Mouse (Mus musculus): Measurements from ENCODE around the gene Gpr31b. TPM values are rescaled to one million over a fixed set of nuclear protein-coding genes. Genes with fewer than 3 reads are reported as not detected.

Gpr31b gene
- total and polyA plus RNA-seq, 3 experiments: 3.3 to 7.8 (median 5.6) TPM

DNA sequence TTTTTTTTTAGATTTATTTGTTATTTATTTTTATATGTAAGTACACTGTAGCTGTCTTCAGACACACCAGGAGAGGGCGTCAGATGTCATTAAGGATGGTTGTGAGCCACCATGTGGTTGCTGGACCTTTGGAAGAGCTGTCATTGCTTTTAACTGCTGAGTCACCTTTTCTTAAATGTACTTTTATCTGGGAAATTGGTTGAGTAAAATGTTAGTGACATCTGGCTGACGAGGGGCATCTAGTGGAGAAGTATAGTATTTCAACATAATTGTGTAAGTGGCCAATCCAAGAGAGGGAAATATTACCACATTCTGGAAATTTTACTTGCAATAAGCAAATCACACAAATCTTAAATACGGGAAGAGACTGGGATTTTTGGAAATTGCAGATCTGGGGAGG is 42.2 kb downstream of the Gpr31b start:
- H3K4me2 ChIP-seq (ENCODE audit: insufficient read depth, low read depth, poor library complexity, severe bottlenecking): no peak overlapping the region
- no peak overlapping the region for H3K4me3 ChIP-seq (replicated peaks in 1 of 3; ENCODE audit: low read depth in 2 of 3, low read length in 2 of 3, poor library complexity in 1 of 3)
- no peak overlapping the region for H3K9ac ChIP-seq (ENCODE audit: insufficient read depth, low read depth)
- no peaks in the 10 kb centered on the region for H3K9me3 ChIP-seq (replicated peaks; ENCODE audit: low read length)
- peak; percentile 68 for DNase-seq (ENCODE audit: extremely low read depth)
- peaks cover 0 to 10% of the 10 kb centered on the region in 2 experiments; a peak in 2 of 4 replicates for H3K4me1 ChIP-seq (ENCODE audit: control insufficient read depth in 1 of 2, insufficient read depth in 2 of 2)
- H3K79me2 ChIP-seq (replicated peaks; ENCODE audit: control insufficient read depth, extremely low read depth, insufficient read depth, poor library complexity, severe bottlenecking): no peaks in the 10 kb centered on the region; the same call in 1 of the 2 replicates
- TF ChIP-seq PAX5 (IDR thresholded peaks at IDR 0.05; ENCODE audit: low read length): no peak
- peak; percentile 43; the same call in 1 of the 2 replicates for TF ChIP-seq MXI1 (IDR thresholded peaks at IDR 0.05; ENCODE audit: low read depth, low read length)
- TF ChIP-seq JUN (IDR thresholded peaks at IDR 0.05; ENCODE audit: insufficient read depth, low read depth, low read length): no peak
- TF ChIP-seq SIN3A (IDR thresholded peaks at IDR 0.05; ENCODE audit: low read length): peak; percentile 64
- TF ChIP-seq NELFE (IDR thresholded peaks at IDR 0.05; ENCODE audit: low read depth, low read length): no peak
- TF ChIP-seq USF1 (IDR thresholded peaks at IDR 0.05; ENCODE audit: low read depth, low read length): no peak
- peak; percentile 97 for TF ChIP-seq MAFK (IDR thresholded peaks at IDR 0.05; ENCODE audit: insufficient replicate concordance, low read length)
- peak; percentile 70 for TF ChIP-seq RAD21 (IDR thresholded peaks at IDR 0.05; ENCODE audit: low read depth, low read length)
- no peak for TF ChIP-seq GABPA (IDR thresholded peaks at IDR 0.05; ENCODE audit: insufficient replicate concordance, low read depth, low read length)
- TF ChIP-seq MYC (IDR thresholded peaks at IDR 0.05; ENCODE audit: low read depth, low read length): peak; percentile 58; the same call in 1 of the 2 replicates
- peak; percentile 29 to 69; a peak in 3 of 4 replicates for TF ChIP-seq CTCF (conservative IDR thresholded peaks at IDR 0.05 in 1 of 2, IDR thresholded peaks at IDR 0.05 in 1 of 2; ENCODE audit: low read depth in 2 of 2, low read length in 2 of 2)
- TF ChIP-seq SMC3 (IDR thresholded peaks at IDR 0.05; ENCODE audit: low read depth, low read length): peak; percentile 32
- H3K27me3 ChIP-seq (replicated peaks): no peaks in the 10 kb centered on the region
- peaks cover 15 to 37% of the 10 kb centered on the region in 2 experiments for H3K36me3 ChIP-seq (replicated peaks in 1 of 2; ENCODE audit: control insufficient read depth in 1 of 2, insufficient read depth in 1 of 2, low read length in 1 of 2)
- dilution Hi-C loops (cut with MboI; ENCODE audit: extremely low pct_ligation_motif_present, extremely low pct_unique_long_range_greater_than_20kb, low sequenced_read_pairs) (no loop called here), in situ Hi-C loops (cut with MboI; ENCODE audit: low pct_ligation_motif_present, low pct_unique_long_range_greater_than_20kb, low sequenced_read_pairs) (loop anchor here (10.0 kb wide), 1 partner anchor 125 kb away; no protein-coding TSS in a partner anchor)
- no peak overlapping the region for H3K27ac ChIP-seq (ENCODE audit: insufficient read depth, low read depth)

DNA sequence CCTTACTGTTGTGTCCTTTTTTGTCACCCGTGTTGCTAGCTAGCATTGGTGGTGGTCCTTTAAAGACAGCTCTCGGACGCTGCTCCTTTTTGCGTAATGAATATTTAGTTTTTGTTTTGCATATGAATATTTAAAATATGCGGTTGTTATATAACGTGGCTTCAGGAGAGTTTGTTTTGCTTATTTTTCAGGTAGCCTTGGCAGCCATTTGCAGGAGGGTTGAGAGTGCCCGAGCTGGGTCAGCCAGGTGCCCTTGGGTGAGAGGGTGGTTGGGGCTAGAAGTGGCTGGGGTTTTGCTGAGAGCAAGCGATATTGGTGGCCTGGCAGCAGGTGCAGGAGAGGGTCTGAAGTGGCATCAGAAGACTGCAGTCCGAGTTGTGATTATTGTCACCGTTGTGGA is 43.6 kb downstream of the Gpr31b start:
- Histone ChIP-seq H3K36me3 (replicated peaks in 1 of 2; ENCODE audit: control insufficient read depth in 1 of 2, insufficient read depth in 1 of 2, low read length in 1 of 2) (peaks cover 9 to 24% of the 10 kb centered on the region in 2 experiments), H3K4me2 (ENCODE audit: insufficient read depth, low read depth, poor library complexity, severe bottlenecking) (peak overlapping the region; percentile 74), H3K4me1 (ENCODE audit: control insufficient read depth in 1 of 2, insufficient read depth in 2 of 2) (peaks cover 0 to 10% of the 10 kb centered on the region in 2 experiments; a peak in 2 of 4 replicates), H3K27ac (ENCODE audit: insufficient read depth, low read depth) (peak overlapping the region; percentile 14), H3K9me3 (replicated peaks; ENCODE audit: low read length) (no peaks in the 10 kb centered on the region), H3K9ac (ENCODE audit: insufficient read depth, low read depth) (peak overlapping the region; percentile 37; the same call in 1 of the 2 replicates), H3K79me2 (replicated peaks; ENCODE audit: control insufficient read depth, extremely low read depth, insufficient read depth, poor library complexity, severe bottlenecking) (no peaks in the 10 kb centered on the region; the same call in 1 of the 2 replicates), H3K27me3 (replicated peaks) (no peaks in the 10 kb centered on the region), H3K4me3 (replicated peaks in 1 of 3; ENCODE audit: low read depth in 2 of 3, low read length in 2 of 3, poor library complexity in 1 of 3) (peak overlapping the region; percentile 76 to 95 (median 93))
- dilution Hi-C loops (cut with MboI; ENCODE audit: extremely low pct_ligation_motif_present, extremely low pct_unique_long_range_greater_than_20kb, low sequenced_read_pairs) (no loop called here), in situ Hi-C loops (cut with MboI; ENCODE audit: low pct_ligation_motif_present, low pct_unique_long_range_greater_than_20kb, low sequenced_read_pairs) (loop anchor here (10.0 kb wide), 1 partner anchor 124 kb away; no protein-coding TSS in a partner anchor)
- peak; percentile 47 for DNase-seq (ENCODE audit: extremely low read depth)
- TF ChIP-seq TBP (conservative IDR thresholded peaks at IDR 0.05; ENCODE audit: low read depth, low read length) (peak; percentile 70), EP300 (IDR thresholded peaks at IDR 0.05; ENCODE audit: low read length) (no peak), PAX5 (IDR thresholded peaks at IDR 0.05; ENCODE audit: low read length) (no peak), MAX (IDR thresholded peaks at IDR 0.05; ENCODE audit: low read length) (0 out of 2 replicates have a peak, but pooled peaks have one; percentile 36)

All from CH12.LX (cell line).